In genomic region chr6:30381116-30381515, GRCm38 (mm10) we compare ENCODE assay signal across 11 mouse cellular contexts. TPM values are rescaled to one million over a fixed set of nuclear protein-coding genes. Genes with fewer than 3 reads are reported as not detected.
DNase-seq lines count a peak whose midpoint lies in the region; ATAC-seq and TF ChIP-seq lines count a peak whose summit lies in the region.
"Had no signal": no experiment of that assay in that cellular context is flagged by ENCODE, and none has a peak within 500 bp of the region (broad histone marks: within the 10 kb centered on the region; RNA-seq: fewer than 3 reads in every experiment).

No protein-coding gene starts in this region.

- H3K9ac ChIP-seq in MEL (ENCODE audit: control insufficient read depth, low read depth, low read length, poor library complexity, severe bottlenecking), result no peak overlapping the region
- H3K9ac ChIP-seq: intestine, embryonic 15.5 days had no signal

- no peak for TF ChIP-seq EP300 in MEL (IDR thresholded peaks at IDR 0.05; ENCODE audit: low read depth in 1 of 2, low read length in 2 of 2)

- intact Hi-C loops in left cerebral cortex, postnatal 4 days (cut with DNase I), result no loop called here

- H3K27ac ChIP-seq in MEL (ENCODE audit: control insufficient read depth, low read depth, low read length), result no peak overlapping the region
- no peak overlapping the region for H3K27ac ChIP-seq in limb, embryonic 10.5 days
- H3K27ac ChIP-seq: intestine, embryonic 15.5 days; macrophage had no signal

- peak in 2 of 3 experiments; percentile 7 to 24; a peak in 2 of 6 replicates for TF ChIP-seq CTCF in MEL (IDR thresholded peaks at IDR 0.05 in 2 of 3, conservative IDR thresholded peaks at IDR 0.05 in 1 of 3; ENCODE audit: control insufficient read depth in 1 of 3, insufficient read depth in 1 of 3, low read depth in 2 of 3, low read length in 3 of 3, poor library complexity in 1 of 3, severe bottlenecking in 1 of 3)

- no peaks in the 10 kb centered on the region for H3K27me3 ChIP-seq in MEL (ENCODE audit: control insufficient read depth in 1 of 2, insufficient read depth in 2 of 2, low read length in 2 of 2)
- no peaks in the 10 kb centered on the region for H3K27me3 ChIP-seq in limb, embryonic 10.5 days (ENCODE audit: low read depth, poor library complexity, severe bottlenecking)
- H3K27me3 ChIP-seq: intestine, embryonic 15.5 days had no signal

- DNase-seq in cerebellum, postnatal 10 days, result peak; percentile 30 to 47
- no peak for DNase-seq in cerebellum, postnatal 4 days (ENCODE audit: low spot score in 2 of 2)
- peak; percentile 13 for DNase-seq in left cerebral cortex, postnatal 4 days
- DNase-seq in left cerebral cortex, adult 8-10 months (ENCODE audit: low spot score in 2 of 2), result no peak
- DNase-seq in MEL (ENCODE audit: low read depth, low spot score), result no peak
- DNase-seq in limb, embryonic 10.5 days (ENCODE audit: low spot score), result peak; percentile 45
- DNase-seq in c-Kit-positive CD71-positive TER-119-positive erythroid progenitor cells, embryonic 14.5 days (ENCODE audit: low spot score), result no peak
- DNase-seq: gastrocnemius, postnatal 36 days had no signal

- H3K36me3 ChIP-seq in MEL (ENCODE audit: control insufficient read depth in 1 of 2, insufficient read depth in 2 of 2, low read length in 2 of 2), result peaks cover 0 to 7% of the 10 kb centered on the region in 2 experiments; a peak in 2 of 4 replicates
- H3K36me3 ChIP-seq in limb, embryonic 10.5 days, result peaks cover 97% of the 10 kb centered on the region

- no peak for TF ChIP-seq POLR2A in MEL (IDR thresholded peaks at IDR 0.05; ENCODE audit: control insufficient read depth in 1 of 2, insufficient read depth in 1 of 2, low read depth in 1 of 2, low read length in 2 of 2, poor library complexity in 1 of 2)

- no peaks in the 10 kb centered on the region for H3K79me2 ChIP-seq in MEL (ENCODE audit: control insufficient read depth, insufficient read depth, low read length, poor library complexity)

- no peak overlapping the region for H3K4me3 ChIP-seq in MEL (ENCODE audit: control insufficient read depth in 1 of 2, insufficient read depth in 1 of 2, low read depth in 2 of 2, low read length in 2 of 2)
- no peak overlapping the region for H3K4me3 ChIP-seq in limb, embryonic 10.5 days
- H3K4me3 ChIP-seq: intestine, embryonic 15.5 days had no signal

- ATAC-seq in megakaryocyte progenitor cell, adult 5-6 weeks (replicated peaks; ENCODE audit: poor library complexity), result no peak; the same call in 1 of the 2 replicates
- ATAC-seq: intestine, embryonic 15.5 days had no signal

- no peak for TF ChIP-seq RAD21 in MEL (IDR thresholded peaks at IDR 0.05; ENCODE audit: low read depth, low read length)

- H3K4me1 ChIP-seq in MEL (ENCODE audit: control insufficient read depth in 1 of 2, insufficient read depth in 2 of 2, low read length in 2 of 2), result no peaks in the 10 kb centered on the region
- H3K4me1 ChIP-seq in limb, embryonic 10.5 days, result no peaks in the 10 kb centered on the region
- H3K4me1 ChIP-seq: intestine, embryonic 15.5 days had no signal

- WGBS in limb, embryonic 10.5 days, result 76% methylated on average over 3 of the region's 3 CpGs

- no peaks in the 10 kb centered on the region for H3K9me3 ChIP-seq in MEL (replicated peaks; ENCODE audit: insufficient read depth, low read length)
- no peaks in the 10 kb centered on the region for H3K9me3 ChIP-seq in limb, embryonic 10.5 days (replicated peaks)
- H3K9me3 ChIP-seq: intestine, embryonic 15.5 days had no signal

TF ChIP-seq in MEL, 35 proteins besides CTCF, POLR2A, EP300 and RAD21:
- TF ChIP-seq CHD1 (IDR thresholded peaks at IDR 0.05; ENCODE audit: low read depth, low read length), result no peak

RNA-seq across cellular contexts. Expression of gene Zc3hc1, which starts 9.7 kb away (rescaled TPM):
- 10 to 100 TPM; 38.1 to 39.7 TPM for total RNA-seq in left cerebral cortex, postnatal 4 days (2021)
- 10 to 100 TPM; 25.5 to 30.3 (median 26.7) TPM for total RNA-seq in left cerebral cortex, adult 8-10 months (2022)
- 54.7 and 59.8 TPM in 2 replicates for total RNA-seq in MEL (2012; rRNA removed)
- polyA plus RNA-seq in MEL (2012; ENCODE audit: insufficient read depth in 1 of 2, insufficient read length in 2 of 2, low read depth in 1 of 2, low replicate concordance in 2 of 2, missing spikeins in 1 of 2), result 10 to 100 TPM in 1 of 2 experiments, not detected in 1; 87.7 TPM
- polyA plus RNA-seq in limb, embryonic 10.5 days (2016; fragmentation: Nextera tagmentation; extraction: Ambion mirVana), result 91.3 and 95.9 TPM in 2 replicates
- total RNA-seq in megakaryocyte progenitor cell, adult 5-6 weeks (2015), result 31.0 and 35.6 TPM in 2 replicates
- 41.4 and 49.9 TPM in 2 replicates for total RNA-seq in megakaryocyte progenitor cell, adult 5-6 weeks (2017)

RNA-seq across cellular contexts. Expression of gene Klhdc10, which starts 20.6 kb away (rescaled TPM):
- 100 to 1,000 TPM; 154 to 156 TPM for total RNA-seq in left cerebral cortex, postnatal 4 days (2021)
- total RNA-seq in left cerebral cortex, adult 8-10 months (2022), result 100 to 1,000 TPM in 1 of 4 experiments, 10 to 100 TPM in 3; 86.0 to 101 (median 90.6) TPM
- total RNA-seq in MEL (2012; rRNA removed), result 35.0 and 37.3 TPM in 2 replicates
- 10 to 100 TPM in 1 of 2 experiments, not detected in 1; 40.8 TPM for polyA plus RNA-seq in MEL (2012; ENCODE audit: insufficient read depth in 1 of 2, insufficient read length in 2 of 2, low read depth in 1 of 2, low replicate concordance in 2 of 2, missing spikeins in 1 of 2)
- polyA plus RNA-seq in limb, embryonic 10.5 days (2016; fragmentation: Nextera tagmentation; extraction: Ambion mirVana), result 46.2 and 49.2 TPM in 2 replicates
- 27.2 and 28.4 TPM in 2 replicates for total RNA-seq in megakaryocyte progenitor cell, adult 5-6 weeks (2015)
- total RNA-seq in megakaryocyte progenitor cell, adult 5-6 weeks (2017), result 50.8 and 69.9 TPM in 2 replicates

Comparison
In these comparisons a context has a peak if more than half of its experiments do, and no peak if none do; other contexts are left out.
1. DNase-seq: peak in cerebellum, postnatal 10 days (2 of 2), left cerebral cortex, postnatal 4 days (single experiment) and limb, embryonic 10.5 days (single experiment); none in cerebellum, postnatal 4 days (0 of 2), left cerebral cortex, adult 8-10 months (0 of 2), MEL (single experiment) and c-Kit-positive CD71-positive TER-119-positive erythroid progenitor cells, embryonic 14.5 days (single experiment).